Mouse (Mus musculus) T-helper 1 cell (primary cell): Measurements from ENCODE around the gene Dpm2.

Source experiments
- in situ Hi-C: fragments of 300-600 bp; cut with MboI, MseI; formaldehyde crosslinking; loops from one replicate; pipeline ENCODE4 v1.15.1; 2025; ENCODE audit warnings: high pct_unique_total_duplicates

Gene Dpm2

DNA sequence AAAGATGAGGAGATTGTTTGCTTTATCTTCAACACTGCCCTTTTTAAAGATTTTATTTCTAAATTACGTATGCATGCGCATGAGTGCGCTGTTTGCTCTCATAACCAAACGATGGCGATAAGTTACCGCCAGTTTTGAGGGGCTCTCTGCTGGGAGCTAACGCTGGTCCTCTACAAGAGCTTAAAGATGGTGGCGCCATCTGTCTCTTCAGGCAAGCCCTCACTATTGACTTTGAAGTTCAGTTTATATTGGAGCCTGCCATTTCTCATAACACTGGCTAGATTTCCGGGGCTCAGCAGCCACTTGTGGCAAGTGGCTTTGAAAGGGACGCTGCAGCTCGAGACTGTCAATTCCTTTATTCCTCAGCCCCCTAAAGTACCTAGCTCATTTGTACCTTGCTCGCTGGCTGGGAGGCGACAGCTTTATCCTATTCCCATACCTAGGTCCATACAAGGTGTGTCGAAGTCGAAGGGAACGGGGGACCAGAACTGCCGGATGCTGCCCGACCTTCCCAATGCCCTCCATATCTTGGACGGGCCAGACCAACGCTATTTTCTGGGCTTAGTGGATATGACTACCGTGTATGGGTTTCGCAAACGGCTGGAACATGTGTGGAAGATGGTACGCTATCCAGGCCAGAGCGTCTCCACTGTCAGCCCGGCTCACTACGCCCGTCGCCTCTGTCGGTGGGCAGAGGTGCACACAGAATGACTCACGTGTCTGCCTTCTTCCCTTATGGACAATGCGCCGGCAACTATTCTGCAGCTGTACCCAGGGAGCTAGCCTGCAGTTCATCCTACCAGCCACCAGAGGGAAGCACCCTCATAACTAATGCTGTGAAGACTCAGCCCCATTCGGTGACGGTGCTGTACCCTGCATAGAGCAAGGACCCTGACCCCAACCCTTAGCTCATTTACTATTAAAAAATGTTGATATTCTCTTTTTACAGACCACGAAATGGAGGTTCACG lies 12.5 kb downstream of the Dpm2 start:
- in situ Hi-C loops, result no loop called here

DNA sequence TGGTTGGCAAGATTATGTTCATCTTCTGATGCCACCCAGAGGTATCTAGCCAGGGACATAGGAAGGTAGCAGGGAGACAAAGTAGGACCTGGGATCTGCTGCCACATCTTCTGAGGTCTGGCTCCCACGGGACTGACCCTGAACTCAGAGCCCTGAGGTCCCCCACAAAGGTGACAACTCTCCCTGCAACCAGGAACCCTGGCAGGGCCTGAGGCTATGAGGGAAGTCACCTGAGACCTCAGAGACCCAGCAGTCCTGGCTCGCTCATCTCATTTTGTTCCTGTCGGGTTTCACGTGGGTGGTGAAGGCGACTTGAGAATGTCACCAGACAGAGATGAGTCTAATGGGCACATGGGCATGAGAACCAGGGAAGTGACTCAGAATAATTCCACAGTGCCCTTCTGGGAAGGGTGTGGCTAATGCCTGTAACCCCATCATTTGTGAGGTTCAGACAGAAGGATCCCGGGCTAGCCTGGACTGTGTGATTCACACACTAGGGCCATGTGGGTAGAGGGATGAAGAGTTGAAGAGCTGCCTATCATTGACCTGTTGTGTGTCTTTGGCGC lies 14.6 kb downstream of the Dpm2 start:
- in situ Hi-C loops, result no loop called here

DNA sequence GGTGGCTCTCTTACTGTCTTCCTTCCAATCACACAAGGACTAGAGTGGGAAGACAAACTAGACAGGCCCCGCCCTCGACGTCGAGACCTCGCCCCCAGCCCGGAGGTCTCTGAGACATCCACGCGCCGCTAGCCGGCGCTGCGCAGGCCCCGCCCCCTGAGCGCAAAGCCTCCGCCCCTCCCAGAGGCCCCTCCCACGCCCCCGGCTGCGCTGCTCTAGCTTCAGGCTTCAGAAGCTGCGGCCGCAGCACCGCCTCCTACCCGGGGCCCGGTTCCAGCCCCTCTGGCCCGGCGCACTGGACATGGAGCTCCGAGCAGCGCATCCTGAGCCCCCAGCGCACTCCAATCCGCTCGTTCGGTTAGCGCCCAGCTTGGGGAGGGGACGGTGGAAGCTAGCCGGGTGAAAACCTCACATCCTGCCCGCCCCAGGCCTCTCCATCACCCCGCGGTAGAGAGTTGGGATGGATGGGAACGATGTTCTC lies 16.3 kb downstream of the Dpm2 start, which contains the start of gene St6galnac4:
Gene St6galnac4 (plus strand): TSS at position 225 of the 481 bp plus-strand sequence.
- in situ Hi-C loops, result no loop called here

DNA sequence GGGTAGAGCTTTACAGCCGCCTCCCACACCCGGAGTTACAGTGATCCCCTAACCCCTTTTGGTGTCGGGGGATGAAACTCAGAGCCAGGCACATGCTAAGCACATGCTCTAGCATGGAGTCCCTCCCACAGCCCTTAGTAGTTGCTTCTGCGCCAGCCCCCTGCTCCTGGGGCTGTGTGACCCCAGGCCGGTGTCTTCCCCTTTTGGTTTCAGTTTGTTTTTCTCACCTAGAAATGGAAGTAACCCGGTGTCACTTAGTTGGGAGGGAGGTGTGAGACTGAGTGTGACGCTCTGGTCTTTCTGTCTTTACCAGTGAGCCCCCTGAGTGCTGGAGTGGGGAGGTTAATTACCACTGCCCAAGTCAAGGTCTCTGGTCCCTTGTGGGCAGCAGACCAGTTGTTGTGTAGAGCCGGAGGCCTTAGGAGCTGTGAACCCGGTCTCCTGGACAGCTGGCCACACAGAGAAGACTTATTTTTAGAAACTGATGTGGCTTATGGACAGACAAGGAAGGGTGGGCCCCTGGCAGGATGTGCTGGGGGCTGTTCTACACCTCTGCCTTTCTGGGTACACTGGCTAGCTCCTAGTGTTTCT lies 17.2 kb downstream of the Dpm2 start:
- in situ Hi-C loops, result no loop called here

DNA sequence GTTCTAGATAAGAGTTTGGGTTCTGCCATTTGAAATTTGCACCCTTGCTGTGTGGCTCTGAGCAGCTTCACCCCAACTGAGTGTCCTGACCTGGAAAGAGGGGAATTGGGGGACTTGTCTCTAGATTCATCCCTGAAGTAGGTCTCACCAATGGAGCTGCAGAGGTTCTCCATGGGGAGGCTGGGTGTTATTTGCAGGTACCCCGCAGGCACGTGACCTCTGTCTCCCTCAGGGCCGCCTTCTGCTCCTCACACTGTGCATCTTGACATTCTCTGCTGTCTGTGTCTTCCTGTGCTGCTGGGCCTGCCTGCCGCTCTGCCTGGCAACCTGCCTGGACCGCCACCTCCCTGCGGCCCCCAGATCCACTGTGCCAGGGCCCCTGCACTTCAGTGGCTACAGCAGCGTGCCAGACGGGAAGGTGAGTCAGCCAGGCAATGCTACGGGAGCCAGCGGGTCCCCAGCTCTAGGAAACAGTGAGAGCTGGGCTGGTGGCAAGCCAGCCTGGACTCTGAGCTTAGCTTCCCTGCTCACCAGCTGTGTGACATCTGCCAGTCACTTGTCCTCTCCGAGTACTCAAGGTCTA lies 18.6 kb downstream of the Dpm2 start:
- in situ Hi-C loops, result no loop called here

DNA sequence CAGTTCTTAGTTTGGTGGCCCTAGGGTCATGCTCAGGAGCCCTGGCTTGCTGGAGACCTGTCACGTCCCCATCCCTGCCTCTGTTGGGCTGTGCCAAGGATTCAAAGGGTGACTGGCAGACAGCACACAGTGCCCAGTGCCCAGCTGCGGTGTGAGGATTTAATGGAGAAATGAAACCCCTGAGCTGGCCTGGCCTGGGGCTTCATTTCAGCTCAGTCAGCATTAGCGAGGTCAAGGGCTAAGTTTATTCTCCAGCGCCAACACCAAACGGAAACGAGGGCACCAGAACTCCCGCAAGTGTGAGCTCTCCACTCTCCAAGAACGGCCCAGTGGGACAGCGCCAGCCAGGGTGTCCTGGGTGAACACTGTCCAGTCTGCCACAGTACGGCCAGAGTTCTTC lies 19.6 kb downstream of the Dpm2 start:
- in situ Hi-C loops, result no loop called here

DNA sequence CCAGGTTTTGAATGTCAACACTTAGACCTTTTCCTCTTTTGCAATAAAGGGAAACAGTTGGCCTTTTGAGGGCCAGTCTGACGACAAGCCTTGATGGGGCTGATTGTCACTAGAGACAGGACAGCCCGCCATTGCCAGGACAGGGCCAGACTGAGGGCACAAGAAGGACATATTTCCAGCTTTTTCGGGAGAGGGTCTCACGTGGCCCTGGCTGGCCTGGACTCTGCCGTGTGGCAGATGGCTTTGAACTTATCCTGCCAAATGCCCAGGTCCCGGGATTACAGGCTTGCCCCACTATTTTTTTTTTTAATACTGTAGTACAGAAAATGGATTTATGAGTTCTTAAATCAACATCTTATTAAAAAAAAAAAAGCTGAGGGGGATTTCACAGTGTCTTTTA lies 20.6 kb downstream of the Dpm2 start:
- in situ Hi-C loops, result no loop called here

DNA sequence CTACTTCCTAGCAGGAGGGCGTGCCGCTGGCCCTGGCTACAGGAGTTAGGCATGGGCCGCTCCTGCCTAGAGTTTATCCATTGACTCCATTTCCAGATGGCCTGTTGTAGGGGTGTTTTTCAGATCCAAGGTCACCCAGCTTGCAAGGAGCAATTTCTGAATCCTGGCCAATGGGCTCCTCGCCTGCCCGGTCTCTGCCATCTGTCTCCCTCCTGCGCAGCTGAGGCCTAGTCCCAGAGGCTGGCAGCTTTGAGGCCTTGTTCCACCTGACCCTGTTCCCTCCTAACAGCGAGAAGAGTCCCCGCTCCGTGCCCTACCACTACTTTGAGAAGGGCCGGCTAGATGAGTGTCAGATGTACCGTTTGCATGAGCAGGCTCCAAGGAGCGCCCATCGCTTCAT lies 26.1 kb downstream of the Dpm2 start:
- in situ Hi-C loops, result no loop called here

DNA sequence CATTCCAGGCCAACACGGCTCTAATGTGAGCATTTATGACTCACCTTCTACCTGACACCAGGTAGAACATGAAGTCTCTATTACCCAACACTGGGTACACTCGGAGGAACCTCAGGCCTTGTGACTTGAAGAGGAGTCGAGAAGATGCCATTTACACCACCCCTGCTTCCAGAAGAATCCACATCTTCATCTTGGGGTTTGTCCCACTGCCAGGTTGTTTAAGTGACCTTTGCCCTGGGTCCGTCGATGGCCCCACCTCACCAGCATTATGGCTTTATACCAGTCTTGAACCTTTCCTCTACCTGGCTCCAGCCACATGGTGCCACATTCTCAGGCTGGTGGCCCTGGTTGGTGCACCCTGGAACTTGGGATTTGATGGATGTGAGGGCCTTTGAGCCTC lies 26.6 kb downstream of the Dpm2 start:
- in situ Hi-C loops, result no loop called here

DNA sequence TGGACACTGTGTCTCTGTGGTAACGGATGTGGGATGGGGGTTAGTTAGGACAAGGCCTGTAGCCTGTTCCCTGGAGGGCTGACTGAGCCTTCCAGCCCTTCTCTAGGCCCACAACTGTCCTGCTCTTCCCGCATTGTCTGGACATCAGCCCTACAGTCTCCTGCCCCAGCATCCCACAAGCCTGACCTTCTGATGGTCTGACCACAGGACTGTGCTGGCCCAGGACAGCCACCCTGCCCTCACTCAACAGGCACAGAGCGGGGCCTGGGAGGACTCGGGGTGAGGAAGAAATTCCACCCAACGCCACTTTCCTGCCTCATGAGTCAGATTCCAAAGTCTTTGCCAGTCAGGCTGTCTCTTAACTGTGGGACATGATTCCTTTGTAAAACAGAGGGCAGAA lies 27.0 kb downstream of the Dpm2 start:
- in situ Hi-C loops, result no loop called here

DNA sequence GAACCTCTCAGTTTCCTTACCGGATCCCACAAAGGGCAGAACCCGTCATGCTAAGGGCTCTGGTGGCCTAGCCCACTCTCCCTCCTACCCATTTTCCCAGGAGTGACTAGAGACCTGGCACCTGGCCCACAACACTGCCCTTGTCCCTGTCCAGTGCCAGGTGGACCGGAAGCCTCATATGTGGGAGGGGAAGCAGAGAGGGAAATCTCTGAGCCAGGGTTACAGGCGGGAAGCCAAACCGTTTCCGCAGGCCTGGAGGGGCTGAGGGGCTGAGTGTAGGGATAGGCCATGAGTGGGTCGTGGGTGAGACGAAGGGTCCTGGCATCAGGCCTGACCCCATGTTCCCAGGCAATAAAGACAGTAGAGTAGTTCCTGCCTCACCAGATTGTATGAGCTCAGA lies 27.8 kb downstream of the Dpm2 start:
- in situ Hi-C loops, result no loop called here

DNA sequence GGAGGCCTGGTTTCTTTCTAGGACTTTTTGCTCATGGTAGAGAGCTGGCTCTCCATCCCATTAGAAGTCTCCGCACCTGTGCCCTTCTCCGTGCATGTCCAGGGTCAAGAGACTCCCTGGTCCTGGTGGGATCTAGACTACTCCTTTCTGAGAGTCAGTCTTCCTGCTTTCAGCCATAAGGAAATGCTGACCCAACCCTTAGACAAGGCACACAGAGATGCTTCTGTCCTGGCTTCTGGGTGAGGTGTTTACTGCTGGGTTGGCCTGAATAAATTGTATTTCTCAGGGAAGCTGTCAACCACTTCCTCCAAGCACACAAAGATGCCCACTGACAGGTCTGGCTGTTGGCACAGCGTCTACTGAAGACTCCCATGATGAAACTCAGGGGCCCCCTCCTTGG lies 28.8 kb downstream of the Dpm2 start, which contains the start of gene St6galnac6:
Gene St6galnac6 (plus strand): TSS at position 301 of the 400 bp plus-strand sequence.
- in situ Hi-C loops, result no loop called here

DNA sequence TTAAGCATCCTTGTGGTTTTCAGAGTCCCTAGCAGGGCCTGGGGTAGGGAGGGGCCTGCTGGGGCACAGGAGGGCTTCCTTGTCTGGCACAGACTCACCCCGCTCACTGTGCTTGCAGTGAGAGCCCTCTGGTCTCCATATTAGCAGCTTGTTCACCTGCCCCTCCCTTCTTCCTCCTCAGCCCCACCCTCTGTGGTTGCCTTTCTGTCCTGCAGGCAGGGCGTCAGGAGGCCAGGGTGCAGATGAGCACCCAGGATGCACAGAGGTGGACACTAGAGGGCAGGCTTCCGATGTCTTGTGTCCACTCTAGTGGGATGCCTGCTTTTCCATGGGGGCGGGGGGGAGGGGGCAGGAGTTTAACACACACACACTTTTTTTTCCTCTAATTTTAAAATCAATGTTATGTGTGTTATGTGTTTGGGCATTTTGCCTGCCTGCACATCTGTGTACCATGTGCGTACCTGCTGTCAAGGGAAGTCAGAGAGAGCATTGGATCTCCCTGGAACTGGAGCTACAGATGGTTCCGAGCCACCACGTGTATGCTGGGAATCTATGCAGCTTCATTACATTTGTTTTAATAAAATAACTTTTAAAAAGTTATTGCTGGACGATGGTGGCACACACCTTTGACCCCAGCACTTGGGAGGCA lies 30.9 kb downstream of the Dpm2 start:
- in situ Hi-C loops, result loop anchor here (10.0 kb wide), 1 partner anchor 967 kb away; no protein-coding TSS in a partner anchor

DNA sequence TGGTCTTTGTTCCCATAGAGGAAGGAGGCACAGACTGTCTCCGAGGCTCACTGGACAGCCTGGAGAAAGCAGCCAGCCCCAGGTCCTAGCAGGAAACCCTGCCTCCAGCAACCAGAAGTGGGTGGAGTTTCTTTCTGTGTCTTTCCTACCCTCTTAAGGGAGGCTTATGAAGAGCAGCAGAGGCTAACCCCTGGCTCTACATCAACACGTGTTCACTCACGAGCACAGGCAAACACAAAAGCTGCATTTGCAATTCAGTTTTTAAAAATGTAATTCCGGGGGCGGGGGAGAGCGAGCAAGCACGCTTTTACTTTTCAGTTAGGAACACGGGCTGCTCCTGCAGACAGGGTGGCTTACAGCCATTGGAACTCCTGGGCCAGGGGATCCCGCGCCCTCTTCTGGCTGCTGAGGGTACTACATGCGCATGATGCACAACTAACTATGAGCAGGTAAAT lies 32.0 kb downstream of the Dpm2 start:
- in situ Hi-C loops, result loop anchor here (10.0 kb wide), 1 partner anchor 968 kb away; no protein-coding TSS in a partner anchor

DNA sequence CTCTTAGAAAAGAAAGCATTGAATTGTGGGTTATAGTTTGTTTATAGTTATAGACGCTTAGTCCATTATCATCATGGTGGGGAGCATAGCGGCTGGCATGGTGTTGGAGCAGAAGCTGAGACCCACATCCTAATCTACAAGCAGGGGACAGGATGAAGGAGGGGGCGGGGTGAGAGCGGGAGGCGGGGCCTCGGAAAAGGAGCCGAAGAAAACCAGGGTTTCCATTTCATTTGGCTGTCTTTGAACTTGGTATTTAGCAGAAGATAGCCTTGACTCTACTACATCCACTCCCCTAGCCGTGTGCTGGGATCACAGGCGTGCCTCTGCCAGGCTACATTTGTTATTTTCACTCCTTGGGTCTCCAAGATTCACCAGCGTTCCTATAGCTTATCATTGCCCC lies 34.0 kb downstream of the Dpm2 start:
- in situ Hi-C loops, result loop anchor here (10.0 kb wide), 1 partner anchor 970 kb away; no protein-coding TSS in a partner anchor

DNA sequence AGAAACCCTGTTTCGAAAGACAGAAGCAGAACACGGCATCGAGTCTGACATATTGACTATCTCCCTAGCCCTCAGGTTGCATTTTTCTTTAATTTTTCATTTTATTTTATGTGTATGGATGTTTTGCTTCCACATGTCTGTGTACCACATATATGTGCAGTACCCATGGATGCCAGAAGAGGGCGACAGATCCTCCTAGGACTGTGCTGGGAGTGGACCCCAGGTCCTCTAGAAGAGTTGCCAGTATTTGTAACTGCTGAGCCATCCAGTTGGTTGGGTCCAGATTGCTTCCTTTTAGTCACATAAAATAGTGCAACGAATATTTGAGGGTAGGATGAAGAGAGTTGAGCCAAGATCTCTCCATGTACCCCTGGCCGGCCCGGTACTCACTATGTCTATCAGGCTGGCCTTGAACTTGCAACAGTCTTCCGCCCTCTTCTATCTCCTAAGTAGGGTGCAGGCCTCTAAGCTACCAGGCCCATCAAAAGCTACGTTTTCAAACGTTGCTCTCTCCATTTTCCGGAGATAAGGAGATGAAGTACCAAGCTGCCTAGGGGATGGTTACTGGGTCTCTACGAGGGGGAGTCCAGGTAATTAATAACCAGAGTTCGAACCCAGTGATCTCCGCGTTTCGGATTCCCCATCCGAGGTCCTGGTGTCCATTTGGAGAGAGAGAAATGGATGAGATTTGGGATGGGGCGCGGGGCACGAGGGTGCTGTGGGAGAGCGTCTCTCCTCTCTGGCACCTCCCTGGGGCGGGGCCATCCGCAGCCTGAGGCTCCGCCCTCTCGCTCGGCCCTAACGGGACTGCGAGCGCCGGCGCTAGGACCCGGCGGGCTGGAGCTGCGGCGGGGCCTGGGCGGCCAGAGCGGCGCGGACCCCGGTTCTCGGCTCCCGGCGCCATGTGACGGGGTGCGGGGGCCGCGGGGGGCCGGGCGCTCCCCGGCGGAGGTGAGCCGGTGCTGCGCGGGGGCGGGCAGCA lies 35.8 kb downstream of the Dpm2 start:
- in situ Hi-C loops, result loop anchor here (10.0 kb wide), 1 partner anchor 972 kb away; no protein-coding TSS in a partner anchor

DNA sequence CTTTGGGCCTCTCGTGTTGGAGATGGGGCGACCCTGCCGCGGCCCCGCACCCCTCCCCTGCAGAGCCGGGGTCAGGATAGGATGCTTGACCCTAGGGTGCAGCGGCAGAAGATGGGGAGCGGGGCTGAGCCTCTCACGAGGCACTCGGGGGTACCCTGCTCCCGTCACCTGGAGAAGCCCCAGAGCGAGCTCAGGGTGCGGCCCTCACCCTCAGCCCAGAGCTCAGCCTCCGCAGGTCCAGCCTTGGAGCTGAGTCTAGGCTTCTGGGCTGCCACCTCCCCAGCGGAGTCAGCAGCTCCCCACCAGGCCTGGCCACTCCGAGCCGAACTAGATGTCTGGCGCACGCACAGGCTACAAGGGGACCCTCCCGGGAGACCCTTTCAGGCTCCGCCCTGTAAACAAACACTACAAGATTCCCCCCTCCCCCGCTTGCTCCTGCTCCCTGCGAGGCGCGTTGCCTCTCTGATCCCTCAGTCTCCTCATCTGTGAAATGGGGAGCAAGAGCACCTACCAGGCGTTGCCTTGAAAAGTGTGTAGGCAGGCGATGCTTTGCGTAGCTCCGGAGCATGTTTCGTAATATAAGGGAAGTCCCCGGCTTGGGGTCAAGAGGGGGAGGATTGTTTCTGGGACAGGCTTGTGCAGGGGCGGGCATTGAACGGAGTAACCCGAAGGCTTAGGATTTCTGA lies 36.7 kb downstream of the Dpm2 start:
- in situ Hi-C loops, result loop anchor here (10.0 kb wide), 1 partner anchor 973 kb away; no protein-coding TSS in a partner anchor

DNA sequence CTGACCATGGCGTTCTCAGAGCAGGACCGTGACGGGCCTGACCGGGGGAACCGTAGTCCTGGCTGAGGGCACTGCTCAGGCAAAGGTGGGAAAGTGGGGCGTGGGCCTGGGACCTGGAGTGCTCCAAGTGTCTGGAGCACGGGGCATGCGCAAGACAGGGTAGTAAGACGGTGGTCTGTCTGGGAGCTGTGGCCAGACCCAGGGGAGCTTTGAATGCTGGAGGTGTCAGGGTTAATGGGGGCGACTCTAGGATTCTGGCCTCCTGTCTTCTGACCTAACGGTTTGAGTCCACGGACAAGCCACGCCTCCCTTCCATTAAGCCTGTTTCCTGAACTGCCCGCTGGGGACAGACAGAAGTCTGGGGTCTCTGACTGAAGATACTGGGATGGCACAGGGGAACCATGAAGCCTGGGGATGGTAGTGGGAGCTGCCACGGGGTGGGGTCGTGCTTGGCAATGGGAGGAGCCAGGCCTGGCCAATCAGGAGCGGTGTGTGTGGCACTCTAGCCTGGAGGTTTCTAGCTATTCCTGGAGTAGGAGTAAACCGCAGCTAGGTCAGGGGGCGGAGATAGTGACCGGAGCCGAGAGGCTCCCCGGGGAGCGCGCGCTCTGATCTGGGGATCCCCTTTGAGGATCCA lies 37.6 kb downstream of the Dpm2 start:
- in situ Hi-C loops, result loop anchor here (10.0 kb wide), 1 partner anchor 973 kb away; no protein-coding TSS in a partner anchor
